Mouse (Mus musculus) kidney, adult 2 months (tissue): ENCODE data around the gene Ppp3ca. TPM values are rescaled to one million over a fixed set of nuclear protein-coding genes. Genes with fewer than 3 reads are reported as not detected.

Experiments
- DNase-seq: peaks from one replicate; pipeline ENCODE4 v3.0.0; 2021
- H3K27ac ChIP-seq: fragments of 200-500 bp; 2 replicates; pipeline ENCODE4 v1.5.1; 2012; ENCODE audit warnings: low read depth, low read length, control low read depth, inconsistent platforms; ENCODE audit not compliant: insufficient read depth
- H3K27me3 ChIP-seq: fragments of 200-500 bp; replicated peaks from 2 replicates; pipeline ENCODE4 v1.6.1; 2012; ENCODE audit warnings: mild to moderate bottlenecking, moderate library complexity, low read length, inconsistent platforms; ENCODE audit not compliant: control insufficient read depth, insufficient read depth
- H3K36me3 ChIP-seq: fragments of 200-500 bp; 2 replicates; pipeline ENCODE4 v1.6.1; 2012; ENCODE audit warnings: mild to moderate bottlenecking, moderate library complexity, low read length, inconsistent platforms; ENCODE audit not compliant: control insufficient read depth, insufficient read depth
- H3K4me1 ChIP-seq: fragments of 200-500 bp; 2 replicates; pipeline ENCODE4 v1.6.1; 2011; ENCODE audit warnings: low read length; ENCODE audit not compliant: control insufficient read depth, insufficient read depth
- H3K4me3 ChIP-seq: fragments of 200-500 bp; 2 replicates; pipeline ENCODE4 v1.5.1; 2011; ENCODE audit warnings: mild to moderate bottlenecking, low read depth, low read length, control low read depth; ENCODE audit not compliant: insufficient read depth
- CTCF ChIP-seq: fragments of 200-500 bp; conservative IDR thresholded peaks from 2 replicates; pipeline ENCODE4 v1.5.1; 2011; ENCODE audit warnings: low read depth, mild to moderate bottlenecking, control low read depth, low read length, moderate library complexity, mixed read lengths; ENCODE audit not compliant: insufficient read depth, insufficient read length
- POLR2A ChIP-seq: fragments of 200-500 bp; IDR thresholded peaks from one replicate; pipeline ENCODE4 v1.6.1; 2011; ENCODE audit warnings: low read depth, low read length, control low read depth
- WGBS: fragments of 180-500 bp; shearing (Covaris S2); methylation state at CpG from one replicate; pipeline ENCODE4 v1.1.7; 2018; 5-methylcytosine and 5-hydroxymethylcytosine counted together
- polyA plus RNA-seq: library from polyadenylated mRNA; depleted of rRNA; stranded (reverse); fragments of >200 nt; gene quantifications from 2 replicates; pipeline ENCODE4 v1.2.3, GENCODE M21; 2012

Gene Ppp3ca
- polyA plus RNA-seq, 1 experiment: 14.0 TPM

- peak; percentile 95 for DNase-seq
- Histone ChIP-seq H3K4me3 (no peak overlapping the region), H3K4me1 (no peaks in the 10 kb centered on the region), H3K27ac (no peak overlapping the region), H3K27me3 (no peaks in the 10 kb centered on the region), H3K36me3 (no peaks in the 10 kb centered on the region)
- WGBS: 34% methylated on average over 4 of the region's 4 CpGs
- TF ChIP-seq CTCF (no peak), POLR2A (no peak)
These were observed 299.9 kb downstream of the Ppp3ca start for GRCm38 (mm10) chr3:136969796-136970195.

DNA sequence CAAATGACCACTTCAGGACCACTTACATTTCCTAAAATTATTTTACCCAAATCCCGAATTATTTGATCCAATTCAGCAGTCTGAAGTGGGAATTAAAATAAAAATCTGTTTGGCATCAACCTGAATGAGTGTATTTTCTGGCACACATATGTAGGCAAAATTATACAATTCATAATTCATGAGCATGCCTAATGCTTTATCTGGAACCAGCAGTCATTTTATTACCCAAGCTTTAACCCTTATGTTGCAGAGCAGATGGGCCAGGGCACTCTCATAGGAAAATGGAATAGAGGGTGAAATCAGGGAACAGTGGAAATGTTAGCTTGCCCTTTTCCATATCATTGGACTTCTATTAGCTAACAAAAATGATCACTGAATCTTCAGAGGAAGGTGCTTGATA lies 307.9 kb downstream of the Ppp3ca start:
- 79% methylated on average over 1 of the region's 1 CpGs for WGBS
- no peak for TF ChIP-seq POLR2A
- no peak for TF ChIP-seq CTCF

DNA sequence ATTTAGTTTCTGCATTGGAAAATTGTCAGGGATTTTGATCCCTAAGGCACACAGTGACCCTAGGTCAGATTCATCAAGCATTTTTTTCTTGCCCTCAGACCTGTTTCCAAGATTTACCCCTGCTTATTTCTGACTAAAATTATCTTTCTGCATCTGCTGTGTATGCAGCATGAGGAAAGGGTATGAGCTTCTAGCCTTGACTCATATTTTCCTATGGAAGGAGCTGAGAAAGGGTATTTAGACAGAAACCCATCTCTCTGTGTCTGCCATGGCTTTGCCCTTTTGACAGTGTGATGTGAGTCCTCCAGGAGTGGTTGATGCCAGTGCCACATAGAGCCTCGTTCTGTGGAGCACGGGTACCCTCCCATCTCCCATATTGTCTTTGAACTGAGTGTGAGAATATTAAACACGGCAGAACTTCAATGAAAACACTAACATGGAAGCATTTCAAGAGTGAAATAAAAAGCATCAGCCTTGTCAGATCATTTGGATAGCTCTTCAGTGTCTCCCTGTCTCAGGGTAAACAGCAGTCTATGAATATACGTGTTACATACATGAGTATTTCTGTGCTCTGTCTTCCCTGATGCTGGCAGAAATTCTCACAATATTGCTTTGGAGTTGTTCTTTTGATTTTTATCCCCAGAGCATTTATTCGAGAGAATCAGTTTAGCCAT lies 311.1 kb downstream of the Ppp3ca start:
- TF ChIP-seq CTCF: no peak
- no peaks in the 10 kb centered on the region for H3K36me3 ChIP-seq
- H3K4me1 ChIP-seq: no peaks in the 10 kb centered on the region
- H3K4me3 ChIP-seq: no peak overlapping the region
- no peak for DNase-seq
- 93% methylated on average over 5 of the region's 5 CpGs for WGBS
- no peak overlapping the region for H3K27ac ChIP-seq
- no peaks in the 10 kb centered on the region for H3K27me3 ChIP-seq

More for the DNA sequence above, 307.9 kb downstream of the Ppp3ca start:
- H3K27me3 ChIP-seq: no peaks in the 10 kb centered on the region
- no peaks in the 10 kb centered on the region for H3K36me3 ChIP-seq
- no peaks in the 10 kb centered on the region for H3K4me1 ChIP-seq
- no peak for DNase-seq
- H3K4me3 ChIP-seq: no peak overlapping the region
- no peak overlapping the region for H3K27ac ChIP-seq

DNA sequence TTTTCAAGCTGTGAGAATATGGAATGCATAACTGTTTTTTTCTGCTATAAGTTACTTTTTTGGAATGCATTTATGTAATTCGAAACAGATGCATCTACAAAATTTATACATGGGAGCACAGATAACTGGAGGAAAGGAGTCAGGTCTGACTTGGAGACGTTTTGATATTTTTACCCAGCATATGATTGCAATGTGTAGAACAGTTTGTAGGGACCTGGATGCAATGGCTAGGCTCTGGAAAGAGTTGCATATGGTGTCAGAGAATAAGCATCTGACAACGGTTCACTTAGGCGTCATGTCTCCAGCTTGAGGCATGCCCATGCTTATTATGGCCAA lies 311.6 kb downstream of the Ppp3ca start:
- no peaks in the 10 kb centered on the region for H3K27me3 ChIP-seq
- no peak for DNase-seq
- H3K27ac ChIP-seq: no peak overlapping the region
- WGBS: 91% methylated on average over 4 of the region's 4 CpGs
- no peaks in the 10 kb centered on the region for H3K4me1 ChIP-seq
- TF ChIP-seq CTCF: no peak
- no peak for TF ChIP-seq POLR2A
- H3K36me3 ChIP-seq: no peaks in the 10 kb centered on the region
- no peak overlapping the region for H3K4me3 ChIP-seq

GRCm38 (mm10) chr3:136982021-136982420 lies 312.1 kb downstream of the Ppp3ca start:
- TF ChIP-seq CTCF: no peak
- TF ChIP-seq POLR2A: no peak
- peak; percentile 76 for DNase-seq

DNA sequence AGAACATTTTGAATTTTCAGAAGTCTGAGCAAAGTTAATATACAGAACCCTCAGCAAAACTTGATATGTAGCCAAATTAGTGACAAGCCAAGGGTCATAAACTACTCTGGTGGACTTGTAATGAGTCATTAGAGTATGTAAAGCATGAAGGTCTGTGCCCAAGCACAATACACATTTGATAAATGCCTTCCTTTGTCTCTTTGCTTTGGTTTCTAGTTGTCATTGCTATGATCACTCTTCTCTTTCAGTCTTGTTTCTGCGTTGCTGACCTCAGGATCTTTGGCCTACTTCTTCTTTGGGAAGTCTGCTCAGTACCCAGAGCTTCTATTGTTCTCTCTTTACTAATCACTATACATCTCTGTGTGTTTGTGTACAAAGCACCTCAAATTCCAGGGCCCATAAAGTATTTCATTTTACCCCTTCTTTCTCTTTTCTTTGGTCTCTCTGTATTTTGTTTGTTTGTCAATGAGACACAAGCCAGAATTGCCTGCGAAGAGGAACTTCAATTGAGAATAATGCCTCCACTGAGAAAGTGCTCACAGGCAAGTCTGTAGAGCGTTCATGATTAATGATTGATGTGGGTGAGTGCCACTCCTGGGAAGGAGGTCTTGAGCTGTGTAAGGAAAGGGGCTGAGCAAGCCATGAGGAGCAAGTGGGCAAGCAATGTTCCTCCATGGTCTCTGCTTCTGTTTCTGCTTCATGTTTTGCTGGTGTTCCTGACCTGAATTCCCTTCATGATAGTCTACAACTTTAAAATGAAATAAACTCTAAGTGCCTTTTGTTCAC lies 316.4 kb downstream of the Ppp3ca start:
- H3K4me3 ChIP-seq: no peak overlapping the region
- no peaks in the 10 kb centered on the region for H3K4me1 ChIP-seq
- no peaks in the 10 kb centered on the region for H3K36me3 ChIP-seq
- H3K27me3 ChIP-seq: no peaks in the 10 kb centered on the region
- 53% methylated on average over 3 of the region's 3 CpGs for WGBS
- no peak overlapping the region for H3K27ac ChIP-seq
- TF ChIP-seq POLR2A: no peak
- no peak for TF ChIP-seq CTCF
- DNase-seq: peak; percentile 37

More at GRCm38 (mm10) chr3:136982021-136982420, 312.1 kb downstream of the Ppp3ca start:
- Histone ChIP-seq H3K36me3 (no peaks in the 10 kb centered on the region), H3K4me1 (no peaks in the 10 kb centered on the region), H3K4me3 (no peak overlapping the region), H3K27ac (no peak overlapping the region), H3K27me3 (no peaks in the 10 kb centered on the region)
- WGBS: 81% methylated on average over 11 of the region's 11 CpGs
